Mouse (Mus musculus) liver, embryonic 12.5 days (tissue): ENCODE results near the gene Ebpl. TPM values are rescaled to one million over a fixed set of nuclear protein-coding genes. Genes with fewer than 3 reads are reported as not detected.

Experiments
- ATAC-seq: fragments of 200-750 bp; cut with Nextera tagmentation; 2 replicates; pipeline ENCODE4 v1.8.0; 2017; ENCODE audit warnings: moderate number of reproducible peaks, mild to moderate bottlenecking, moderate library complexity
- H3K27ac ChIP-seq: fragments of 300-500 bp; sonication (generic); 2 replicates; pipeline ENCODE4 v1.5.1; 2016; ENCODE audit warnings: mild to moderate bottlenecking
- H3K27me3 ChIP-seq: fragments of 300-500 bp; sonication (generic); replicated peaks from 2 replicates; pipeline ENCODE4 v1.6.1; 2016; ENCODE audit warnings: mild to moderate bottlenecking, moderate library complexity
- H3K36me3 ChIP-seq: fragments of 300-500 bp; sonication (generic); 2 replicates; pipeline ENCODE4 v1.6.1; 2016; ENCODE audit warnings: mild to moderate bottlenecking, moderate library complexity
- H3K4me1 ChIP-seq: fragments of 300-500 bp; sonication (generic); 2 replicates; pipeline ENCODE4 v1.6.1; 2016
- H3K4me2 ChIP-seq: fragments of 300-500 bp; sonication (generic); 2 replicates; pipeline ENCODE4 v1.6.1; 2016; ENCODE audit warnings: mild to moderate bottlenecking, moderate library complexity
- H3K4me3 ChIP-seq: fragments of 300-500 bp; sonication (generic); 2 replicates; pipeline ENCODE4 v1.5.1; 2016; ENCODE audit warnings: mild to moderate bottlenecking, moderate library complexity
- H3K9ac ChIP-seq: fragments of 300-500 bp; sonication (generic); 2 replicates; pipeline ENCODE4 v1.6.1; 2016; ENCODE audit warnings: mild to moderate bottlenecking, moderate library complexity
- H3K9me3 ChIP-seq: fragments of 300-500 bp; sonication (generic); replicated peaks from 2 replicates; pipeline ENCODE4 v1.6.1; 2016; ENCODE audit warnings: mild to moderate bottlenecking, moderate library complexity
- WGBS: fragments of 180-500 bp; shearing (Covaris S2); methylation state at CpG from one replicate; pipeline ENCODE4 v1.1.7; 2016; ENCODE audit not compliant: insufficient replicate concordance; 5-methylcytosine and 5-hydroxymethylcytosine counted together
- polyA plus RNA-seq: library from polyadenylated mRNA; unstranded; fragments of >200 nt; fragmentation: Nextera tagmentation; extraction: Ambion mirVana; gene quantifications from 2 replicates; pipeline ENCODE4 v1.2.1, GENCODE M21; 2016

Ebpl gene
- polyA plus RNA-seq, 1 experiment from 2014 or later: 4.3 TPM

GRCm38 (mm10) chr14:61293884-61294737, 66.1 kb downstream of the Ebpl start:
- peak overlapping the region; percentile 42 for H3K4me2 ChIP-seq
- no peak overlapping the region for H3K27ac ChIP-seq
- peak; percentile 64; the same call in 1 of the 2 replicates for ATAC-seq
- peaks cover 1% of the 10 kb centered on the region; the same call in 1 of the 2 replicates for H3K4me1 ChIP-seq
- 40% methylated on average over 16 of the region's 16 CpGs for WGBS
- no peak overlapping the region for H3K9ac ChIP-seq
- H3K9me3 ChIP-seq: no peaks in the 10 kb centered on the region
- H3K27me3 ChIP-seq: 0 out of 2 replicates have a peak, but pooled peaks cover 3% of the 10 kb centered on the region
- H3K4me3 ChIP-seq: peak overlapping the region; percentile 4; the same call in 1 of the 2 replicates
- no peaks in the 10 kb centered on the region for H3K36me3 ChIP-seq

GRCm38 (mm10) chr14:61290664-61291063, 69.6 kb downstream of the Ebpl start:
- H3K4me1 ChIP-seq: peaks cover 7% of the 10 kb centered on the region
- no peaks in the 10 kb centered on the region for H3K27me3 ChIP-seq
- no peaks in the 10 kb centered on the region for H3K9me3 ChIP-seq
- WGBS: 64% methylated on average over 3 of the region's 3 CpGs
- no peak overlapping the region for H3K9ac ChIP-seq
- no peak overlapping the region for H3K4me2 ChIP-seq
- ATAC-seq: no peak
- H3K36me3 ChIP-seq: no peaks in the 10 kb centered on the region
- no peak overlapping the region for H3K4me3 ChIP-seq
- H3K27ac ChIP-seq: no peak overlapping the region

- no peaks in the 10 kb centered on the region for H3K27me3 ChIP-seq
- peak overlapping the region; percentile 48 for H3K4me2 ChIP-seq
- H3K4me1 ChIP-seq: peaks cover 7% of the 10 kb centered on the region; the same call in 1 of the 2 replicates
- no peak for ATAC-seq
- no peaks in the 10 kb centered on the region for H3K9me3 ChIP-seq
- H3K36me3 ChIP-seq: no peaks in the 10 kb centered on the region
- H3K4me3 ChIP-seq: peak overlapping the region; percentile 31
- no peak overlapping the region for H3K27ac ChIP-seq
- H3K9ac ChIP-seq: no peak overlapping the region
- WGBS: 22% methylated on average over 19 of the region's 19 CpGs
These were observed 71.5 kb downstream of the Ebpl start for GRCm38 (mm10) chr14:61288606-61289286.

Other genes starting within 250 kb of the Ebpl start
- 2.4 and 3.0 TPM in 2 replicates for gene Sacs, start 222.0 kb downstream of the Ebpl start, polyA plus RNA-seq
- 0.12 and 0.14 TPM in 2 replicates for gene Sgcg, start 101.9 kb downstream of the Ebpl start, polyA plus RNA-seq
- 1.1 TPM in 2 replicates for gene Arl11, start 50.7 kb downstream of the Ebpl start, polyA plus RNA-seq
- 44.0 and 44.8 TPM in 2 replicates for gene Kpna3, start 79.4 kb upstream of the Ebpl start, polyA plus RNA-seq
- gene Spryd7, start 196.4 kb upstream of the Ebpl start, polyA plus RNA-seq: 15.2 and 15.3 TPM in 2 replicates
- 6.9 and 7.7 TPM in 2 replicates for gene Trim13, start 237.8 kb upstream of the Ebpl start, polyA plus RNA-seq
- gene Kcnrg, start 247.0 kb upstream of the Ebpl start, polyA plus RNA-seq: 0.41 and 0.42 TPM in 2 replicates